Mouse (Mus musculus) CD4-positive, CD25-positive, alpha-beta regulatory T cell, adult 9 weeks (primary cell): ENCODE results near the gene Tubgcp4. TPM values are rescaled to one million over a fixed set of nuclear protein-coding genes. Genes with fewer than 3 reads are reported as not detected.

Experiments used
- polyA plus RNA-seq: library from polyadenylated mRNA; unstranded; fragments of 100-300 nt; shearing (Covaris generic); gene quantifications from one replicate; pipeline ENCODE4 v1.2.1, GENCODE M21; 2017

Gene Tubgcp4
- polyA plus RNA-seq: 108 TPM

DNA sequence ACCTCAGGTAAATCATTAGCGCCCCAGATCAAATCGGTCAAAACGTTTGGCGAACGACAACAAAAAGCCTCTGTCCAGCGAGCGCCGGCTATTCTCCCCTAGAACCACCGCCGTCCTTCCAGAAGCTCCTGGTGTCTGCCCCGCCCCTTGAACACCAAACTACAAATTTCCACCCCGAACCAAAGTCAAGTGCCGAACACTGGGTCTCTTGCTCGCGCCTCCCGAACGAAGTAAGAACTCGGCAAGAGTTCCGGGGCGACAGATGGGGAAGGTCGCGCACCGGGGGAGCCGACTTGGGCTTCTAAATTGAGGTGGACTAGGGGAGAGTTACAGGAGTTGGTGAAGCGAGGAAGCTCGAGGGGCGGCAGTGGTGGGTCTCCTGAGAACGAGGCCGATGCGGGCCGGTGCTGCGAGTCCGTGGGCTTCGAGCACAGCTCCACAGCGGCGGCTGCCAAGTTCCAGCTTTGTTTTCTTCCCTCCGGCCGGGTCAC is at the start of gene Tubgcp4:
Gene Tubgcp4 (plus strand): TSS at position 174 of the 491 bp plus-strand sequence.

DNA sequence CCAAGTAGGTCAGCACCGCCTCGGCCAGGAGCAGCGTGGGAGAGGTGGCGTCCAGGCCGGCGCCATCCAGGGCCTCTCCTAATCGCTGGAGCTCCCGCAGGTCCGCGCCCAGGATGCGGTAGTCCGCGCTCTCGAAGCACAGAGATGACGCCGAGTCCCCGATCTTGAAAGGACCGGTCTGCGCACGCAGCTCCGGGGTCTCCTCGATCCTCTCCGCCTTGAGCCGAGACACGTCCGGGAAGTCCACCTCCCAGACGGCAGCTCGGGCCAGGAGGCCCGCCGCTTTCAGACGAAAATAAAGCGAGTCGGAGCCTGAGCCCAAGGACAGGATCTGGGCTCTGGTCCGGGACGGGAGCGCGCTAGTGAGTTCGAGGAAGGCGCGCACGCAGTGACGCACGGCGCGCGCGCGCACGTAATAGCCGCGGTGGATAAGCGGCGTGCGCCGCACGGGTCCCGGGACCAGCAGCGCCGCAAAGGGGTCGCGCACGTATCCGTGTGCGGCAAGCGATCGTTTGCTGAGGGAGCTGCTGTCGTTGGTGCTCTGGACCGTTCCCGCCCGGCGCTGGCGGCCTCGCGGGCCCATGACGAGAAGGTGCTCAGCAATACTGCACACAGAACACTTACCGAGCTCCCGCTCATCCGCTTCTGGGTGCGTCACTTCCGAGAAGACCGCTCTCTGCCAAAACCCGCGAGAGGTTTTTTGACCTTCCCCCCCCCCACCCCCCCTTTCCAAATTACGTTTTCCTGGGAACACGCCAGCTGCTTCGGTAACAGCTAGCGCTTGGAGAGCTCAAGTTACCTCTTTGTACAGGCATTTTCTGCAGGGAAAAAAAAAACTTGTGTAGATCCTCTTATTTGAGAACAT is 30.2 kb upstream of the Tubgcp4 start, which contains the start of the genes Adal and Lcmt2:
Gene Adal (plus strand): TSS at position 411 of the 865 bp plus-strand sequence.
Gene Lcmt2 (minus strand): TSS at position 636 of the 865 bp plus-strand sequence.

GRCm38 (mm10) chr2:121170980-121171742 is 707 bp downstream of the Tubgcp4 start, which contains the start of gene Zscan29:
Gene Zscan29 (minus strand): TSS chr2:121171125.

Other genes with a start within 250 kb of the Tubgcp4 start
- 71.7 TPM for gene Ubr1, start 199.9 kb upstream of the Tubgcp4 start, polyA plus RNA-seq
- 10.2 TPM for gene Tmem62, start 193.6 kb upstream of the Tubgcp4 start, polyA plus RNA-seq
- gene Ccndbp1, start 162.3 kb upstream of the Tubgcp4 start, polyA plus RNA-seq: 176 TPM
- 0.06 TPM for gene Epb42, start 133.6 kb upstream of the Tubgcp4 start, polyA plus RNA-seq
- not detected for gene Tgm5, start 84.8 kb upstream of the Tubgcp4 start, polyA plus RNA-seq
- gene Tgm7, start 60.9 kb upstream of the Tubgcp4 start, polyA plus RNA-seq: not detected
- 16.5 TPM for gene Adal, start 30.2 kb upstream of the Tubgcp4 start, polyA plus RNA-seq
- gene Lcmt2, start 30.0 kb upstream of the Tubgcp4 start, polyA plus RNA-seq: 11.4 TPM
- 75.9 TPM for gene Zscan29, start 471 bp downstream of the Tubgcp4 start, polyA plus RNA-seq
- 79.0 TPM for gene Trp53bp1, start 100.8 kb downstream of the Tubgcp4 start, polyA plus RNA-seq
- 0.06 TPM for gene Map1a, start 118.9 kb downstream of the Tubgcp4 start, polyA plus RNA-seq
- gene Ppip5k1, start 184.7 kb downstream of the Tubgcp4 start, polyA plus RNA-seq: 12.6 TPM
- gene Ckmt1, start 187.1 kb downstream of the Tubgcp4 start, polyA plus RNA-seq: not detected
- gene Strc, start 216.5 kb downstream of the Tubgcp4 start, polyA plus RNA-seq: 0.42 TPM
- 309 TPM for gene Pdia3, start 243.1 kb downstream of the Tubgcp4 start, polyA plus RNA-seq
- 2.6 TPM for gene Catsper2, start 243.1 kb downstream of the Tubgcp4 start, polyA plus RNA-seq